Mouse (Mus musculus): ENCODE measurements around the gene Zfp423. TPM values are rescaled to one million over a fixed set of nuclear protein-coding genes. Genes with fewer than 3 reads are reported as not detected.
A peak's percentile ranks its signal among the peaks of the same experiment; 100 is the strongest.

Zfp423 gene
- polyA plus RNA-seq, 1 experiment from 2014 or later = 33.4 TPM

DNA sequence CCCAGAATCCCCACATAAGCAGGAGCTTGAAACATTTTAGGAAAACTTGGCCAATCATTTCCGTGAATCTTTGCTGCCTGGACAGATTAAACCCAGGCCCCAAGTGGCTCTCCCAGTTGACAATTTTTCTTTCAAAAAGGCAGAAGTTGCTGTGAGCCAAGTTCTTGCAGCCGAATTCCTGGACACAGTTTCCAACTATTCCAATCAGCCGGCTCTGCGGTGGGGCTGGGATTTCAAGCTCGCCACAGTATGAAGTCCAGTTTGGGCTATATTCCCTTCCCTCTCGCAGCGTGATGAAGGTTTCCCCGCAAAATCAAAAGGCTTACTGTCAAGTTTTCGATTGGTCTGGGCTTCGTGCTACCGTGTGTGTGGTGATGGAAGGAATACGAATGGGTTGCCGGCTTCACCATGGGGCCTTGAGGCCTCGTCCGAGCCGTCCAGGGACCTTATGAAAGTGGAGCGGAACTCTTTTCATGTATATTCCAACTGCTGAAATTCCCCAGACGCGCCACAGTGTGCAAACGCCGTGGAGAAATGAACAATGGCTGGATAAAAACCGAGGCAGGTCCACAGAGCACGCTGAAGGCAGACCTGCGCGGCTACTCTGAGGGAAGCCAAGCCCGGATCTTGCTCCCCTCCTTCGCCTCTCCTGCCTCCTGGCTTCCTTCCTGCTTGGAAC, 240.1 kb downstream of the Zfp423 start:
- no peak overlapping the region; the same call in 1 of the 2 replicates for H3K9ac ChIP-seq
- H3K9me3 ChIP-seq = no peaks in the 10 kb centered on the region
- H3K36me3 ChIP-seq = no peaks in the 10 kb centered on the region
- peak overlapping the region; percentile 38 for H3K27ac ChIP-seq (replicated peaks)
- peaks cover 75% of the 10 kb centered on the region for H3K4me1 ChIP-seq (replicated peaks)
- H3K4me2 ChIP-seq = no peak overlapping the region
- no peaks in the 10 kb centered on the region for H3K27me3 ChIP-seq
- no peak overlapping the region for H3K4me3 ChIP-seq
- no peak for ATAC-seq (ENCODE audit: low FRiP score, low read depth)
- 34% methylated on average over 27 of the region's 27 CpGs for whole genome bisulfite sequencing

DNA sequence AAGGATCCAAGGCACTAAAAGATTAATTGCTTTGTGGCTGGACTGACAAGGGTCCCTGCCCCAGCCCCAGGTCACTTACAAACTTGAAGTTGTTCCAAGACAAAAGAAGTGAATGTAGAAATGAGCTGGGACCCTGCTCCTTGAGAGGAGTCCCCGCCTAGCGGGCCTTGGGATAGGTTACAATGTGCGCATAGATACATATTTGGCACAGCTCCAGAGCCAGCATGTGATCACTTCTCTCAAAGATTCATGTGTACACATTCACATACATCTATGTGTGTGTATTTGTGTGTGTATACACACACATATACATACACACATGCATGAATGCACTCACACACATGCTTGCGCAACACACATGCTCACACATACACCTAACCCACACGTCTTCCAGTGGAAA, 241.9 kb downstream of the Zfp423 start:
- no peak overlapping the region for H3K9ac ChIP-seq
- H3K27ac ChIP-seq (replicated peaks) = no peak overlapping the region
- ATAC-seq (ENCODE audit: low FRiP score, low read depth) = no peak
- H3K27me3 ChIP-seq = no peaks in the 10 kb centered on the region
- H3K36me3 ChIP-seq = no peaks in the 10 kb centered on the region
- H3K4me1 ChIP-seq (replicated peaks) = peaks cover 67% of the 10 kb centered on the region
- no peaks in the 10 kb centered on the region for H3K9me3 ChIP-seq
- WGBS = 68% methylated on average over 5 of the region's 5 CpGs
- no peak overlapping the region for H3K4me2 ChIP-seq
- H3K4me3 ChIP-seq = no peak overlapping the region

DNA sequence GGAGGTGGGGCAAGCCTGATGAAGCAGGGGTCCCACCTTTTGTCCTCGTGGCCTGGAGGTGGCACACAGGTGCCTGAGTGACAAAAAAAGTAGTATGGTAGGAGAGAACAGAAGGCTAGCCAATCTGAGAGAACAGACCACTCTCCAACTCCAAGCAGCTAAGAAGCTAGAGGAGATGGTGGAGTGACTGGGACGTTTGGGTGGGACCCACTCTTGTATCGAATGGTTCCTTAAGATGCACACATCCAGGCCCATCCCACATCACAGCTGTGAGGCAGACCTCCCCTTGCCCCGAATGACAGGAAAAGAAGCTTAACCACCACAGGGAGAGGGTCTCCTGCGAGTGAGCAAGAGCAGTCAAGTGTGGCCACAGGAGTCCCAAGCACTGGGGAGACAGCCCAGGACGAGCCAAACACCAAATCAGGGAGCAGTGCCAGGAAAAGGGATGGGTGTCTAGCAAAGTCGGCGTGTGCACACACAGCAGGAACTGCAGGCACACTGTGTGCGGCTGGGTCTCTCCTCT, 242.6 kb downstream of the Zfp423 start:
- peak overlapping the region; percentile 78 for H3K27ac ChIP-seq (replicated peaks)
- WGBS = 16% methylated on average over 9 of the region's 9 CpGs
- 0 out of 2 replicates have a peak overlapping the region, but pooled peaks have one; percentile 1 for H3K9ac ChIP-seq
- peak overlapping the region; percentile 46 for H3K4me2 ChIP-seq
- no peaks in the 10 kb centered on the region for H3K36me3 ChIP-seq
- no peaks in the 10 kb centered on the region for H3K9me3 ChIP-seq
- H3K4me3 ChIP-seq = no peak overlapping the region
- peak; percentile 24 for ATAC-seq (ENCODE audit: low FRiP score, low read depth)
- H3K4me1 ChIP-seq (replicated peaks) = peaks cover 71% of the 10 kb centered on the region
- H3K27me3 ChIP-seq = no peaks in the 10 kb centered on the region

DNA sequence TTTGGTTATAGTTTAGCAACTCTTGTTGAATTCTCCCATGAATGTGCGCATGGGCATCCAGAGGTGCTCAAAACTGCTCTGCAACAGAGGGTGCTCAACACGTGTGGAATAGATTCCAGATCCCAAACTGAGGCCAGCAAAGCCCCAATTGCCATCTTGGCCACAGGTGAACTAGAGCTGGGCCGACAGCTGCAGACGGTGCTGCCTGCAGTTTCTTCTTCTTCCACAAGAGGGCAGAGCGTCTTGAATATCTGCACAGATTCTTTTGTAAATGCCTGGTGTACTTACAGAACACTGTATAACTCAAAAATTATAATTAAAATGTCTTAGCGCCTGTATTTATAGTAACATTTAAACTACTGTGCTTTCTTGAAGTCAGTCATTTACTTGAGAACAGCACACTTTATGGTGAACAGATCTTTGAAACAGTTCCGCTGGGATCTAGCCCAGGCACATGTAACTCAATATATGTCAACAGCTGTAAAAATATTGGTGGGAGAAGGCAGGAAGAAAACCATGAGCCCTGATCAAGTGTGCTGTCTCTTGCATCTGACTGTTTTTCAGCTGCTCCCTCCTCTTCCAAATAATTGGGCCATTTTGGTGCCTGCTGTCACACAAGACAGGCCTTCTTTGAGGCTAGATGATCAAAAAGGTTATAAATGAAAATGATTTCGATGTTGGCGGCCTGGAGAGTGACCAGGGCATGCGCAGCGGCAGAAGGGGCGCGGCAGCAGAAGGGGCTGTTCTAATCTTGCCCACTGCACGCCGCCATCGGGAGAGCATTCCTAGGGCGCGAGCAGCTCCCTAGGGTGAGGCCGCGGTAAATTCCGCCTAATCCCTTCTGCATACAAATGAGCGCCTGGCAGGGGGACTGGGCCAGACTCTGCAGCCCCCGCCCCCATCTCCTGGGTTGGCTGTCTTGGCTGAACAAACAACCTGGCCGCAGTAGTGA, 243.4 kb downstream of the Zfp423 start:
- H3K4me3 ChIP-seq = no peak overlapping the region

DNA sequence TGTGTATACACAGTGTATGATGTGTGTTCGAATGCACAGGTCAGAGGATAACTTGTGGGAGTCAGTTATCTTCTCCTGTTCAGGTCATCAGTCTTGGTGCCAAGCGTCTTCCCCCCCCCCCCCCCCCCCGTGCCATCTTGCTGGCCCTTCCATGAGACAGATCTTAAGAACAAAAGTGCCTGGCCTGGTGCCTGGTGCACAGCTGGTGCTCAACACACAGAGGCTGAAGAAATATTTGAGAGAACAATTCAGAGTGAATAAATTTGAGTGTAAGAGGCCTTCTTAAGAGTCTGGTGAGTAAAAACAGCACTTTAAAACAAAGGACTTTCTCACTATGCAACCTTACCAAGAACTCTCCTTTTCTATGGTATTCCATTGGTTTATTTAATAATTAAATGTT, 245.4 kb downstream of the Zfp423 start:
- Histone ChIP-seq H3K36me3 (no peaks in the 10 kb centered on the region), H3K9ac (no peak overlapping the region), H3K9me3 (no peaks in the 10 kb centered on the region), H3K27me3 (no peaks in the 10 kb centered on the region), H3K4me2 (no peak overlapping the region), H3K27ac (replicated peaks) (no peak overlapping the region), H3K4me1 (replicated peaks) (peaks cover 58% of the 10 kb centered on the region), H3K4me3 (no peak overlapping the region)
- WGBS = 73% methylated on average over 1 of the region's 3 CpGs
- ATAC-seq (ENCODE audit: low FRiP score, low read depth) = no peak

More for the DNA sequence above, 243.4 kb downstream of the Zfp423 start:
- H3K27ac ChIP-seq (replicated peaks) = peak overlapping the region; percentile 78
- WGBS = 9% methylated on average over 24 of the region's 24 CpGs
- peak; percentile 67 for ATAC-seq (ENCODE audit: low FRiP score, low read depth)
- H3K9me3 ChIP-seq = no peaks in the 10 kb centered on the region
- no peaks in the 10 kb centered on the region for H3K27me3 ChIP-seq
- H3K4me1 ChIP-seq (replicated peaks) = peaks cover 74% of the 10 kb centered on the region
- H3K9ac ChIP-seq = 0 out of 2 replicates have a peak overlapping the region, but pooled peaks have one; percentile 1
- H3K36me3 ChIP-seq = no peaks in the 10 kb centered on the region
- H3K4me2 ChIP-seq = peak overlapping the region; percentile 46

DNA sequence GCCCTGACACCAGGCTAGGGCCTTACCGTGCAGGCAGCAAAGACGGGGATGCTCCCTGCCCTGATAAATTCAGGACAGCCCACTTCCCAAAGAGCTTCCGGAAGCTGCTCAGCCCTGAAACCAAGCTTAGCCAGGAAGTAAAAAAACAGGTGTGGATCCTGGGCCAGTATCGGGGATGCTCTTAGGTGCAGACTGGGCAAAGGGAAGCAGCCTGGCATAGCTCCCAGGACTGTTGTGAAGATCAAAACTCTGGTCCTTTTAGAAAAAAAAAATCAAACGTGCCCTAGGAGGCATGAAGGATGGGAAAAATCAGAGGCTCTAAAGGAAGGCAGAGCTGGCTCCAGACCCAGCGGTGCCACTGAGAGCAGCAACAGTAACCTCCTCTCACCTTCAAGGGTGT, 247.4 kb downstream of the Zfp423 start:
- H3K9me3 ChIP-seq = no peaks in the 10 kb centered on the region
- no peak for ATAC-seq (ENCODE audit: low FRiP score, low read depth)
- no peaks in the 10 kb centered on the region for H3K36me3 ChIP-seq
- H3K27ac ChIP-seq (replicated peaks) = peak overlapping the region; percentile 47
- H3K4me3 ChIP-seq = no peak overlapping the region
- no peak overlapping the region for H3K4me2 ChIP-seq
- 59% methylated on average over 6 of the region's 6 CpGs for WGBS
- peaks cover 58% of the 10 kb centered on the region for H3K4me1 ChIP-seq (replicated peaks)
- no peaks in the 10 kb centered on the region for H3K27me3 ChIP-seq
- H3K9ac ChIP-seq = no peak overlapping the region

DNA sequence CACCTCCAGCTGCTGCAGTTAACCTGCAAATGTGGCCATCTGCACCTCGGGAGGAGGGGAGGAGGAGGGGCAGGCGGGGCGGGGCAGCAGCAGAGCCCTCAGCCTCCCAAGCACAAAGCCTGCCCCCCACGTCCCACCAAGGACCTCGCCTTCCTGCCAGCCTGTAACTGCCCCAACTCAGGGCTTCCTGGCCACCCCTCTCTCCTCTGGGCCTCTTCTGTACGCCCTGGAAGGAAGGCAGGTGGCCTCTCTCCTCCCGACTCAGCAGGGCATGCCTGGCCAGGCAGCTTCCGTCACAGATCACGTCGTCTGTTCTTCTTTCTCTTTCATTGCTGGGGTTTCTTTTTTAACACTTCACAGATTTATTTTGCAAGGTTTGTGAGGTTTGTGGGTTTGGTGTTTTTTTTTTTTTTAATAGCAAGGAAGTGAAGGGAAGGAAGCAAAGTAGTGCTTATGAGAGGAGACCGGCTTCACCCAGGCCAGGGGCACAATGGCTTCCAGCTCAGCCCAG, 251.2 kb downstream of the Zfp423 start:
- H3K9ac ChIP-seq = no peak overlapping the region
- no peak for ATAC-seq (ENCODE audit: low FRiP score, low read depth)
- H3K9me3 ChIP-seq = no peaks in the 10 kb centered on the region
- H3K27me3 ChIP-seq = no peaks in the 10 kb centered on the region
- H3K27ac ChIP-seq (replicated peaks) = peak overlapping the region; percentile 80
- H3K4me2 ChIP-seq = peak overlapping the region; percentile 33
- H3K4me3 ChIP-seq = no peak overlapping the region
- no peaks in the 10 kb centered on the region for H3K36me3 ChIP-seq
- peaks cover 58% of the 10 kb centered on the region for H3K4me1 ChIP-seq (replicated peaks)
- 15% methylated on average over 11 of the region's 11 CpGs for WGBS

DNA sequence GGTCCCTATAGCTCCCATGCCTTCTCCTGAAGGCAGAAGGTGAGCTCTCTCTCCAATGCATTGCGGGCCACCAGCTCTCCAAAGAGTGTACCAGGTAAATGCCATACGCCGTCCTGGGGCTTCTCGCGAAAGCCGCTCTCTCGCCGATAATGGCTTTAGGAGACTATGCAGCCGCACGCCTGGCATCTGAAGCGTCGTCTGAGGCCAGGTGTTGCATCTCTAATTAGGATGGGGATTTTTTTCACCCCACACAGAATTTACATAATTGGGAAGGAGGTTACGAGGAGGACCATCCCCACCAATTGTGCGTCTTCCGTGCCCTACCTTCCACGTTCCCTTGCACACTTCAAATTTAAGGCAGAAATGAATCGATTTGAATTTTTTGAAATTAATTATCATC, 252.2 kb downstream of the Zfp423 start:
- Histone ChIP-seq H3K4me1 (replicated peaks) (peaks cover 65% of the 10 kb centered on the region), H3K9ac (peak overlapping the region; percentile 3; the same call in 1 of the 2 replicates)

DNA sequence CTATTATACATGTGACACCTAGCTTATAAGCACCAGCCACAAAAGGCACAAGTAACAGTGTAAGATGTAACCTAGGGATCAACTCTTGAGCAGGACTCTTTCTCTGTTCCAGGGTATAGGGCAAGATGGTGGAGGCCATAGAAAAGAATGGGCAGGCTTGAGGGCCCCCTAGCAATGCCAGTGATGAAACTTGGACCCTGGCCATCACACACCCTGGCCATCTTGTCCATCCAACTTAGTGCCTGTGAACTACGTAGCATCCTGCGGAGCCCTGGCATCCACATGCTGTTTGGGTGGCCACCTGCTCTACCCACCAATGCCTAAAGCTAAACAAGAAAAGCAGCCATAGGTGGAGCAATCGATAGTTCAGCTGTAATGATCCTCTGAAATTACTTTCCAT, 254.6 kb downstream of the Zfp423 start:
- Histone ChIP-seq H3K9ac (no peak overlapping the region), H3K4me3 (no peak overlapping the region), H3K4me1 (replicated peaks) (peaks cover 65% of the 10 kb centered on the region), H3K9me3 (no peaks in the 10 kb centered on the region), H3K27ac (replicated peaks) (no peak overlapping the region), H3K4me2 (no peak overlapping the region), H3K27me3 (no peaks in the 10 kb centered on the region), H3K36me3 (no peaks in the 10 kb centered on the region)
- no peak for ATAC-seq (ENCODE audit: low FRiP score, low read depth)
- WGBS = 87% methylated on average over 3 of the region's 3 CpGs

More for the DNA sequence above, 252.2 kb downstream of the Zfp423 start:
- ATAC-seq (ENCODE audit: low FRiP score, low read depth) = no peak
- H3K36me3 ChIP-seq = no peaks in the 10 kb centered on the region
- 54% methylated on average over 17 of the region's 17 CpGs for WGBS
- peak overlapping the region; percentile 33 for H3K4me2 ChIP-seq
- H3K4me3 ChIP-seq = no peak overlapping the region
- H3K9me3 ChIP-seq = no peaks in the 10 kb centered on the region
- no peaks in the 10 kb centered on the region for H3K27me3 ChIP-seq
- peak overlapping the region; percentile 80 for H3K27ac ChIP-seq (replicated peaks)

DNA sequence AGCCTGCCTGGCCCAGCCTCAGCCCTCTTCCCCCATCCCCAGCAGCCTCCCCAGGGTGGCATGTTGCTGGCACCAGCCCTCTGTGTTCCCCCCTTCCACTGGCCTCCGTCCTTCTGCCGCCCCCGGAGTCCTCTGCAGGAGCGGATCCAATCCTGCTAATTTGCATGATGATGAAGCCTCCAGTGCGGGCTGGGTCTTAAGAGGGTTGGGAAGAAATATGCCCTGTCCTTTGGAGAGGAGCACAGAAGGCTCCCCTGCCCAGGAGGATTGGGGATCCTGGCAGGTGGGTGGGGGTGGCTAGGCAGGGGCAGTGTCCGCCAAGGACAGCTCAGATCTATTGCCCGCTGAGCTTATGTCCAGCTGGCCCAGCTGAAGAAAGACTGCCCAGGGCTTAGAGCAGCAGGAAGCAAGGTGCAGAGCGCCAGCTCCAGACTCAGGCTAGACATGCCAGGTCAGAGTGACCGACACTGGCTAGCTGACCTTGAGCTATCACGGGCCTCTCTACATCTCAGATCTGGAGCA, 256.5 kb downstream of the Zfp423 start:
- 21% methylated on average over 10 of the region's 10 CpGs for WGBS
- no peak overlapping the region for H3K4me3 ChIP-seq
- H3K4me1 ChIP-seq (replicated peaks) = peaks cover 55% of the 10 kb centered on the region
- H3K27ac ChIP-seq (replicated peaks) = peak overlapping the region; percentile 82
- H3K4me2 ChIP-seq = peak overlapping the region; percentile 26; the same call in 1 of the 2 replicates
- no peaks in the 10 kb centered on the region for H3K36me3 ChIP-seq
- no peaks in the 10 kb centered on the region for H3K9me3 ChIP-seq
- H3K27me3 ChIP-seq = no peaks in the 10 kb centered on the region
- peak; percentile 80 for ATAC-seq (ENCODE audit: low FRiP score, low read depth)
- H3K9ac ChIP-seq = no peak overlapping the region

DNA sequence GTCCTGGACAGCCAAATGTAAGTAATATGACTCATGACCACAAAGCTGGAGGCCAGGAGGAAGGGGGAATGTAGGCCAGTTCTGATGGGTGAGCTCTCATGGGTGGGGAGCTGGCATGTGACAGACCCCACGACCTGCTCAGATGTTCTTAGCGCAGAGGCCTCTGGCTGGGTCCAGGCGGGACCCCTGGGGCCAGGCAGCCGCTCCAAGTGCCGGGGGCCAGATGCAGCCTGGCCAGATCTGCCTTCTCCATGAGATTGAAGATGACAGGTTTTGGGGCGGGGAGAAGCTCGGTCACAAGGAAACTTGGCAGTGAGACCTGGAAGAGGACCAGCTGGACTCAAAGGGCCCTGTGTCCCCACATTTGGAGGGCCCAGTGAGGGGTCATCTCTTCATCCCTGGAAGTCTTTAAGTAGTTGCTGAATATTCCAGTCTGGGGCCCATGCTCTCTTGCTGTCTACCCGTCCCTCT, 257.3 kb downstream of the Zfp423 start:
- peaks cover 51% of the 10 kb centered on the region for H3K4me1 ChIP-seq (replicated peaks)
- WGBS = 39% methylated on average over 8 of the region's 8 CpGs
- H3K9me3 ChIP-seq = no peaks in the 10 kb centered on the region
- 0 out of 2 replicates have a peak overlapping the region, but pooled peaks have one; percentile 26 for H3K4me2 ChIP-seq
- peak overlapping the region; percentile 82 for H3K27ac ChIP-seq (replicated peaks)
- no peaks in the 10 kb centered on the region for H3K27me3 ChIP-seq
- H3K4me3 ChIP-seq = no peak overlapping the region
- ATAC-seq (ENCODE audit: low FRiP score, low read depth) = peak; percentile 59
- H3K9ac ChIP-seq = no peak overlapping the region
- no peaks in the 10 kb centered on the region for H3K36me3 ChIP-seq

Measured in hindbrain, embryonic 15.5 days (tissue).